Mouse (Mus musculus): Measurements from ENCODE around the gene Poll.
A peak's percentile ranks its signal among the peaks of the same experiment; 100 is the strongest.
"Not testable (repeated sequence)": the region's sequence is repeated elsewhere in the genome, so short reads cannot be mapped to it uniquely, and the experiment has no call there.

Gene Poll

DNA sequence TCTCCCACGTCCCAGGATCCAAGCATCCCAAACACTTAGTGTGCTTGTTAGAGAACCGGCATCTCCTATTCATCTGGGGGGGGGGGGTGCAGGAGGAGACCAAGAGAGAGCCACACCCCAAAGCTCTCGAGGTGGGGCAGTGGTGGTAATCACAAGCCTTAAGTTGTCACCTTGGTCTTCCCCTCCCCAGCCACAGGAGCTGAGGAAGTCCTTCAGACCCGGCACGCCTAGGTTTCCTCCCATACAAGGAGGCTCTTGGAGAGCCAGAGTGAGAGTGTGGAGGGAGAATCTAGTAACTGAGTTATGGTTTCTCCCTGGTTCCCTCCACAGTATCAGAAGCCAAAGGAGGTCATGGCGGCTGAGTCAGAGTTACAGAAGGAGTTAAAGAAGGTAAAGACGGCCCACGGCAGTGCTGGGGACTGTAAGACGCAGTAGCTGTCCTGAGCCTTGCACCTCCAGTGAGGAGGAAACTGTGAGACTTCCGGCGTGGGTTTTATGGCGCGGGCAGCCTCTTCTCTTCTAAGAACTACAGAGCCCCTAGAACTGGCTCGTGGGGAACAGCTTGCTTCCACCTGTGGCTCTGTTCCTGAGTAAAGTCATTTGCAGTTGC lies 16.9 kb upstream of the Poll start:
- ATAC-seq (ENCODE audit: low TSS enrichment): no peak

DNA sequence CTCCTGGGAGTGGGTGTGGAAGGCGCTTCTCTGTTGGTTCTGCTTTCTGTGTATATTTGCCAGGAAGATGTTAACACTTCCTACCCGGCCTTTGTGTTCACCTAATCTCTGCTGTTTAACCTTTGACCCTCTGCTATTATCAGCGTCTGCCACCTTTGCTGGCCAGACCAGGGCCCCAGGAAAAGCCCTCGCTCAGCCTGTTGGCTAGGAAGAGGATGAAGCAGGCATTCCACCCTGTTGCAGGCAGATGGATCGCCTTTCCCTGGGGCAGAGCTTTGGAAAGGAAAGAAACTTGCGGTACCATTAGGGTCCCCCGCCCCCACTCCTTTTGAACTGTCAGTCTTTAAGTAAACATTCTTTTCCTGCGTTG lies 15.3 kb upstream of the Poll start:
- no peak for ATAC-seq (ENCODE audit: low TSS enrichment)

GRCm38 (mm10) chr19:45574941-45575631 lies 14.8 kb upstream of the Poll start:
- no peak for ATAC-seq (ENCODE audit: low TSS enrichment)

GRCm38 (mm10) chr19:45574339-45574898 lies 14.1 kb upstream of the Poll start:
- no peak for ATAC-seq (ENCODE audit: low TSS enrichment)

- ATAC-seq (ENCODE audit: low TSS enrichment): peak; percentile 78
These were observed 13.5 kb upstream of the Poll start for GRCm38 (mm10) chr19:45573861-45574267.

DNA sequence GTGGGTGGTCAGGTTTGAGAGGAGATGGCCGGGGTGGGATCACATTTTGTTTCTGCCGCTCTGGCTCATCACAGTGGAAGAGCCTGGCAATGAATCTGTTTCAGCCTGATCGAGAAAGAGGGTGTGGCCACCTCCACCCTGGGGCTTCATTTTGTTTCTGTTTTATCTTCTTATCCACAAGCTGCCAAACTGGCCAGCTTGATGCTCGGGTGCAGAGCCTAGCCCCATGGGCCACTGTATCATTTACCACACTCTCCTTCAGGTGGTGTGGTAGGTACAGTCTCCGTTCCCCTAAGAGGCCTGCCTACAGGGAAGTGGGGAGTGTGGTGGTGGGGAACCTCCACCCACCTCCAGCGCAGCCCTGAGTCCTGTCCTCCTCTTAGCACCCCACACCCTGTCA lies 12.7 kb upstream of the Poll start:
- ATAC-seq (ENCODE audit: low TSS enrichment): no peak

- ATAC-seq (ENCODE audit: low TSS enrichment): no peak
These were observed 7.0 kb upstream of the Poll start for GRCm38 (mm10) chr19:45567367-45567766.

- ATAC-seq (ENCODE audit: low TSS enrichment): no peak
These were observed 5.8 kb upstream of the Poll start for GRCm38 (mm10) chr19:45565925-45566715.

GRCm38 (mm10) chr19:45554136-45554535 lies 6.2 kb downstream of the Poll start:
- ATAC-seq (ENCODE audit: low TSS enrichment): no peak

- no peak for ATAC-seq (ENCODE audit: low TSS enrichment)
These were observed 8.1 kb downstream of the Poll start for GRCm38 (mm10) chr19:45552187-45552586.

DNA sequence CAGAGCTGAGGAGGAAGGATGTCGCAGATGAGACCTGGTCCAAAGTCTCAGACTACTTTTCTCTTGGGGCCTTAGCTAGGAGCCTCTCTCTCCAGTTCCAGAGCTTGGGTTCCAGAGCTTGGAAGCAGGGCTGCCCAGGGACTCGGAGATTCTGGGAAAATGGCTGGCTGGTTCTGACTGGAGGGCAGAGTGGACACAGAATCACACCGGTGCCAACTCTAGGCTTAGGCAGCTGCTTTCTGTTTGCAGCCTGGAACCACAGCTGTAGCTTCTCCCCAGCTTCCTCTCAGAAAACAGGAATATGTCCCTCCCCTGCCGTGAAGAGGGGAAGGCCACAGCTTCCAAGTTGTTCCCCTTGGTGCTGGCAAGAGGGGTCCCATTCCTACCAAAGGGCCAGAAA lies 10.4 kb downstream of the Poll start:
- no peak for ATAC-seq (ENCODE audit: low TSS enrichment)

DNA sequence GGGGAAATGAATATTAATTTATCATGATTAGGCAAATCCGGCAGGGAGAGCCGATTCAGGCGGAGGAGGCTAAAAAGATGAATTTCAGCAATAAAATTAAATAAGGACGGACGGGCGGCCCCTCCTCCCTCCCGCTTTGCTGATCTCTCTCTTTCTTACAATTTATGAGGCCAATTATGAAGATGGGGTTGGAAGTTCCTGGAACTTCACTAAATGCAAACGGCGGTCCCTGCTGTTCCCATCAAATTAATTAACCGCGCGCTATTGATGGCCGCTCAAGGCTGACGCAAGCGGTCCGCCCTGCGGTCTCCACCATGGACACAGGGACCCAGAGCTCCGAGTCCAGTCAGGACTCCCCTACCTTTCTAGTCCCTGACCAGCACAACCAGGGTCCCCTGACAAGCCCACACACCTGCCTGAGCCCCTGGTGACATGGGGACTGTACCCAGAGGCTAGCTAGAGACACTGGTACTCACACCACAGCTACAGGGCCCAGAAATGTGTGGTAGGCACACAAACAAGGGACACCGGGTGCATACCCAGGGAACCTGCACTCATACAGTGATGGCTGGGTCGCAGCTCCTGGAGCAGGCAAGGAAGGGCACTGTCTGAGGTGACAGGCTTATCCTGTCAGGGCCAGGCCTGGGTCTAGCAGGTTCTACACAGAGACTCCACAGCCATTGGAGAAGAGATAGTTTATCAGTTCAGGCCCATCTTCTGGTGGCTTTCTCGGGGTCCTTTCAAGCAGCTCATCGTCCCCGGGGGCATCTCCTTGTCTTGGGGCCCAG lies 11.0 kb downstream of the Poll start:
- ATAC-seq (ENCODE audit: low TSS enrichment): no peak

GRCm38 (mm10) chr19:45548196-45548595 lies 12.1 kb downstream of the Poll start:
- not testable (repeated sequence) for ATAC-seq (ENCODE audit: low TSS enrichment)

DNA sequence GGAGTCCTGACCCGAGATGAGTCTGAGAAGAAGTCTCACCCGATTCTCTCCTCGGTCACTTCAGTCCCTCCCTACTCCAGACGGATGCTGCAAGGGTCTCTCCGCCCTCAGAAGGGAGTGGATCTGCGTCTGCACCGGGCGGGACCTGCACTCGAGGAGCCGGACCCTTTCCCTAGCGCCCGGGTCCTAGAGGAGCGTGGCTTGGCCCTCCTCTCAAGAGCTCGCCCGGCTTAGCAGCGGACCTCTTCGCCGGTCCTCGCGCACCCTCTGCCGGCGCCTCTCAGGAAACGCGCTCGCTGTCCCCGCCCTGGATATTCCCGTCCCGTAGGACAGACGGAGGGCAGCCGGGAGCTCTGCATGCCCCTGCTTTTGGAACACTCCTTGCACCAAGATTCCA lies 15.4 kb downstream of the Poll start:
- ATAC-seq (ENCODE audit: low TSS enrichment): peak; percentile 76

DNA sequence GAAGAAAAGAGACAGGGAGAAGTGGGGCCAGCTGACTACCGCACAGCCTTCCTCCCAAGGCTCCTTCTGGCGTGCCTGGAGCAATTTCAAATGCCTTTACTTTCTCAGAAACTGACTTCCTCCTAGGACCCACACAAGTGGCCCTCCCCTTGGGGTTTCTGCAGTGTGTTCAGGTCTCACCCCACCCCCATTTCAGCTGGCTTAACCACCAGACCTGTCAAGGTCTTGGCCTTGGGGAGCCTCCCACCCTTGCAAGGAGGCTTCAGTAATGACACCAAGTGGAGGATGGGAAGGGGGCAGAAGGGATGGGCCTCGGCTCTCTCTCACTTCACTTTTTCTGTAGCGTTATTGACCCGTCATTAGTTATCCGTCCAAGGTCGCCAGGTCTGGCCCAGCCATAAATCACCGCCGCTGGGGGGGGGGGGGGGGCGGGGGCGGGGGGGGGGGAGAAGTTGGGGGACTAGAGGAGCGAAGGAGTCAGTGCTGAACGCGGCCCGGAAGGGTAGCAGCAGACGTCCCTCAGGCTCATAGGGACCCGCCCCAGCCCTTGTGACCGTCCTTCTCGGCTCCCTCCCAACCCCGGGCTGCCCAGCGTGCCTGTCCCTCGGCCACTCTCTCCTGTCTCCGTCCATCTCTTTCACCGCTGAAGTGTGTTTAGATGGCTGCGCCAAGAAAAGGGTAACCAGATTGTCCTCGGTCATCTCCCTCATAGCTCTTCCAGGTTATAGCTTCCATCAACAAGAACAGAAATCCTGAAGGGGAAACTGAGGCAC lies 16.0 kb downstream of the Poll start:
- 0 out of 2 replicates have a peak, but pooled peaks have one; percentile 5 for ATAC-seq (ENCODE audit: low TSS enrichment)

GRCm38 (mm10) chr19:45542061-45542460 lies 18.3 kb downstream of the Poll start:
- no peak for ATAC-seq (ENCODE audit: low TSS enrichment)

DNA sequence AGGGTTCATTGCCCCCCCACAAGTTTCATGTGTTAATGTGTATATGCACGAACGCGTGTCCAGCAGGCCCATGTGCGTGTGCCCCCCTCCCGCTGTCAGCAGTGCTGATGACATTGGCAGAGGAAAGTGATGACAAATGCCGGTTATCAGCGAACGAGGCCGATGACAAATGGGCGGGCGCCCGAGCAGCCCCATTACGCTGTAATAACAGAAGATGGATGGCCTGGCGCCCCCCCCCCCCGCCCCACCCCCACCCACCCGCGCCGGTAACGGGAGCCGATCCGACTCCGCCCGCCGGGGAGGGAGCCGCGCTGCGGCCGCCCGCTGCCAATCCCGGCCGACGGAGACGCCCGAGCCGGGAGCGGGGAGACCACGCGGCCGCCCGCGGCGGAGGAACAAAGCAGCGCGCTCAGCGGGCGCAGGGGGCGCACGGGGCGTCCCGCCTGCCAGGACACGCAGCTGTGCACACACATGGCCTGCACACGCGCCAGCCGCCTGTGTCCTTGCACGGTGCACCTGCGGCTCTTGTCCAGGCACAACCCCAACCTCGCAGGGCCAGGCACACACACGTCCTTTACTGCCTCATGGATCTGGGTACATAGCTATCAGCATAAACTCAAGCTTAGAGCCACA lies 18.8 kb downstream of the Poll start:
- 0 out of 2 replicates have a peak, but pooled peaks have one; percentile 18 for ATAC-seq (ENCODE audit: low TSS enrichment)

DNA sequence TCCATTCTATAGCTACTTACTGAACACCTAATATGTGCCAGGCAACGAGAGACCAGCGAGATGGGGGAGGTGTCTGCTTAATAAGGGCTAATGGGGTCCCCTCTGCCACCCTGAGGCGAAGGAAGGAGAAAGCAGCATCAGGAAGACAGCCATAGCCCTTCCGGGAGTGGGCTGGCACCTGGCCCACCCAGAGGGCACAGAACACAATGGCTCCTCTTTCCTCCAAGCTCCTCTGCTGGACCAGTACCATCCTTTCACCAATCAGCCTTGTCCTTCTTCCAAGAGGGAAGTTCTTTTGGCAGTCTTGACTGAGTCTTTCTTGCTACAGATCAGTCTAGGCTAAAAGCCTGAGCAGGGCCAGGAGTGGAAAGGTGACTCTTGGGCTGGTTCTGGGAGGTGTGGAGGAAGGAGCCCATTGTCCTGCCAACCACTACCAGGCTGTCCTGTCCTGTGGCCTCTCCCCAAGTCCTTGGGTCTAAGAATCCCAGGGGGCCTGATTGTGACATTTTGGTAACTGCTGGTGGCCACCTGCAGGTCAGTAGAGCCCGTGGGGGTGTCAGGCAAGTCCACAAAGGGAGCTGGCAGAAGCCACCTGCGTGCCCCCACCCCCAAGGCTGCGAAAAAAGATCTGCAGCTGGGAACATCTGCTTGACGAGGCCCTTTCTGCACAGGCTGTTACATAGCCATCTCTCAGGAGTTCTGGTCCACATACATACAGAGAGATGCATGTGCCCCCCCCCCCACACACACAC lies 19.5 kb downstream of the Poll start:
- ATAC-seq (ENCODE audit: low TSS enrichment): no peak

DNA sequence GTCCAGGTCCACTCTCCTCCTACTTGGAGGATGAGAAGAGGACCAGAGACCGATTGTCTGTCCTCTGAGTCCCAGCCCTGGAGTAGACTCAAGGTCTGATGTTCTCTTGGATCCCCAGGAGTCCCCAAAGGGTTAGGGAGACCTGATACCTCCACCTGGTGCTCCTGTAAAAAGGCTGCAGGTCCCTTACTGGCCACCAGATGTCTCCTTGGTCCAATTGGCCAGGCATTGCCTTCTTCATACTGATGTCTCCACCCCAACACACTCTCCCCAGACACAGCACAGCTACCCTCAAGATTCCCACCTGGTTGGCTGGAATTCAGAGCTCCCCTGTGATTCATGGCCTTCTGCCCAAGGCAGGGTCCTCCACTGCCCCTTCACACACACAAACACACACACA lies 22.8 kb downstream of the Poll start:
- peak; percentile 57; the same call in 1 of the 2 replicates for ATAC-seq (ENCODE audit: low TSS enrichment)

- ATAC-seq (ENCODE audit: low TSS enrichment): no peak
These were observed 24.4 kb downstream of the Poll start for GRCm38 (mm10) chr19:45535929-45536328.

Measured in frontal cortex, adult (tissue).